Mouse (Mus musculus): ENCODE data around the gene Cep295.

DNA sequence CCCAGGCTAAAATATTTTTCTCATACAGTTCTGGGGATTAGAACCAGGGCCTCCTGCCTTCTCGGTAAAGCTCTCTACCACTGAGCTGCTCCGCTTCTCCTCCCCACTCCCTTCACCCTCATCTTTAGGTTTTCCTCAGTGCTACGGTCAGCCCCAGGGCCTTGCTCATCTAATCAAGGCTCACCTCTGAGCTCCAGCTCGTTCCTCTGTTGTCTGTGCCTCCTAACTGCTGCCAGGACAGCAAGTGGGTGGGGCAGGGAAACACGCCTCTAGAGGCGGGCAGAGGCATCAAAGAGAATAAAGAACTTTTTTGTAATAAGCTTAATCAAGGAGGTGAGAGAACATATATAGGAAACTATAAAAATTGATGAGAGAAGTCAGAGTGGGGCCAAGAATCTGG is 69.7 kb downstream of the Cep295 start:
- TF ChIP-seq CTCF (IDR thresholded peaks at IDR 0.05; ENCODE audit: low read depth) (peak; percentile 37; the same call in 1 of the 2 replicates), EP300 (optimal IDR thresholded peaks at IDR 0.05) (no peak)

Data from stomach, postnatal 0 days (tissue).